Mouse (Mus musculus): Measurements from ENCODE around the gene Mrpl37. TPM values are rescaled to one million over a fixed set of nuclear protein-coding genes. Genes with fewer than 3 reads are reported as not detected.

Gene Mrpl37
- polyA plus RNA-seq, 1 experiment from 2014 or later: 122 TPM

GRCm38 (mm10) chr4:107013817-107014260 lies 52.8 kb downstream of the Mrpl37 start:
- Histone ChIP-seq H3K9ac (replicated peaks; ENCODE audit: low read length) (no peak overlapping the region), H3K4me3 (ENCODE audit: low read depth, low read length) (no peak overlapping the region), H3K36me3 (replicated peaks; ENCODE audit: control insufficient read depth, insufficient read depth, low read depth, low read length) (no peaks in the 10 kb centered on the region; the same call in 1 of the 2 replicates), H3K4me1 (ENCODE audit: control insufficient read depth, insufficient read depth, low read length) (peaks cover 14% of the 10 kb centered on the region), H3K27me3 (ENCODE audit: control insufficient read depth, insufficient read depth, low read length) (no peaks in the 10 kb centered on the region), H3K4me2 (ENCODE audit: low read depth, low read length) (no peak overlapping the region), H3K27ac (replicated peaks; ENCODE audit: low read depth, low read length) (no peak overlapping the region), H3K9me3 (replicated peaks; ENCODE audit: control insufficient read depth, low read length) (no peaks in the 10 kb centered on the region)
- WGBS: 79% methylated on average over 9 of the region's 9 CpGs
- ATAC-seq (replicated peaks; ENCODE audit: insufficient number of reproducible peaks, low FRiP score, low TSS enrichment, low read depth): no peak
- no peak for DNase-seq (ENCODE audit: low spot score)

GRCm38 (mm10) chr4:107013119-107013816 lies 53.4 kb downstream of the Mrpl37 start:
- no peak overlapping the region for H3K4me3 ChIP-seq (ENCODE audit: low read depth, low read length)
- H3K9ac ChIP-seq (replicated peaks; ENCODE audit: low read length): no peak overlapping the region
- no peak overlapping the region for H3K4me2 ChIP-seq (ENCODE audit: low read depth, low read length)
- no peaks in the 10 kb centered on the region; the same call in 1 of the 2 replicates for H3K36me3 ChIP-seq (replicated peaks; ENCODE audit: control insufficient read depth, insufficient read depth, low read depth, low read length)
- peaks cover 13% of the 10 kb centered on the region for H3K4me1 ChIP-seq (ENCODE audit: control insufficient read depth, insufficient read depth, low read length)
- H3K27me3 ChIP-seq (ENCODE audit: control insufficient read depth, insufficient read depth, low read length): no peaks in the 10 kb centered on the region
- WGBS: 51% methylated on average over 6 of the region's 6 CpGs
- H3K27ac ChIP-seq (replicated peaks; ENCODE audit: low read depth, low read length): no peak overlapping the region
- H3K9me3 ChIP-seq (replicated peaks; ENCODE audit: control insufficient read depth, low read length): no peaks in the 10 kb centered on the region
- ATAC-seq (replicated peaks; ENCODE audit: insufficient number of reproducible peaks, low FRiP score, low TSS enrichment, low read depth) (no peak), DNase-seq (ENCODE audit: low spot score) (peak; percentile 63)

DNA sequence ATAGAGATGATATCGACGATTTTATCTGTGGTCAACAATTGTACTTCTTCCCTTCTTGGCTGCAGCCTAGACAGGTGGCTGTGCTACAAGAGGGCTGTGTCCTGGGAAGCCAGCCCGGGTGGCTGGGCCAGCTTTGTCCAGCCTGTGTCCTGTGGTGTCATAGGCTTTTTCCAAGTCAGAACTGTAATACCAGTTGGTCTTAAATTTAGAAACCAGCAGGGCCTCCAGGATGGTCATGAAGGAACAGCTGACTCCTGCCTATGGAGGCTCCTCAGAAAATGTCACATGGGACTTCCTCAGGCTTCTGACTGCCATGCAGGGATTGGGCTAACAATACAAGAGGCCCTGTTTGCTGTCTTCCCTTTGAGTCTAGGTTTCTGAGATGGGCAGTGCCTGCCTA lies 54.1 kb downstream of the Mrpl37 start:
- no peaks in the 10 kb centered on the region; the same call in 1 of the 2 replicates for H3K36me3 ChIP-seq (replicated peaks; ENCODE audit: control insufficient read depth, insufficient read depth, low read depth, low read length)
- H3K4me3 ChIP-seq (ENCODE audit: low read depth, low read length): no peak overlapping the region
- no peak for DNase-seq (ENCODE audit: low spot score)
- H3K27ac ChIP-seq (replicated peaks; ENCODE audit: low read depth, low read length): no peak overlapping the region
- H3K4me2 ChIP-seq (ENCODE audit: low read depth, low read length): no peak overlapping the region
- peaks cover 13% of the 10 kb centered on the region for H3K4me1 ChIP-seq (ENCODE audit: control insufficient read depth, insufficient read depth, low read length)
- no peaks in the 10 kb centered on the region for H3K9me3 ChIP-seq (replicated peaks; ENCODE audit: control insufficient read depth, low read length)
- no peak for ATAC-seq (replicated peaks; ENCODE audit: insufficient number of reproducible peaks, low FRiP score, low TSS enrichment, low read depth)
- no peak overlapping the region for H3K9ac ChIP-seq (replicated peaks; ENCODE audit: low read length)
- 96% methylated on average over 3 of the region's 3 CpGs for WGBS
- no peaks in the 10 kb centered on the region for H3K27me3 ChIP-seq (ENCODE audit: control insufficient read depth, insufficient read depth, low read length)

- H3K27ac ChIP-seq (replicated peaks; ENCODE audit: low read depth, low read length): no peak overlapping the region
- WGBS: 69% methylated on average over 13 of the region's 13 CpGs
These were observed 54.6 kb downstream of the Mrpl37 start for GRCm38 (mm10) chr4:107012005-107012478.

DNA sequence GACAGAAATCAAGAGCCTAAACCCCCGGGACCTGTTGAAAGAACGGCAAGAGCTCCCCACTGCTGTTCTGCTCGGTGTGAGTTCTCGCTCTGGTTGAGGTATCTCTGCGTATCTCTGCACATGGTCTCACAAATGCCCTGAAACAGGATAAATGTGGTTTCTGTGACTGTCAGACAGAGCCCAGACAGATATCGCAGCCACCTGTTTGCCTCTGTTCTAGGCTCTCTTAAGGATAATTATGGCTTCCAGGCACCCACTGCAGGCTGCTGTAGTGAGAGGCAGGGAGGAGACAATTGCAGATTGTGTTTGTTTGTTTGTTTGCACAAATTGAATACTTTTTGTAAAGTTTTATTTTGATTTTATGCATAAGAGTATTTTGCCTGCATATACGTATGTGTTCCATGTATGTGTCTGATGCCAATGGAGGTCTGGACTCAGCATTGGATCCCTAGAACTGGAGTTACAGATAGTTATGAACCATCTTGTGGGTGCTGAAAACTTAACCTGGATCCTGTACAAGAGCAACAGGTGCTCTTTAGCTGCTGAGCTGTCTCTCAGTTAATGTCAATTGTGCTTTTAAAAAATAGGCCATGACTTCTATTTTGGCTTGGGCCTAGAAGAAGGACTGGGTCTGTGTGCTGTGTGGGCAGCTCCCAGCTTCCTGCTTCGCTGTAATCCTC lies 55.2 kb downstream of the Mrpl37 start:
- no peaks in the 10 kb centered on the region; the same call in 1 of the 2 replicates for H3K36me3 ChIP-seq (replicated peaks; ENCODE audit: control insufficient read depth, insufficient read depth, low read depth, low read length)

More at GRCm38 (mm10) chr4:107012005-107012478, 54.6 kb downstream of the Mrpl37 start:
- H3K4me1 ChIP-seq (ENCODE audit: control insufficient read depth, insufficient read depth, low read length): peaks cover 13% of the 10 kb centered on the region
- no peak overlapping the region for H3K4me3 ChIP-seq (ENCODE audit: low read depth, low read length)
- no peaks in the 10 kb centered on the region; the same call in 1 of the 2 replicates for H3K36me3 ChIP-seq (replicated peaks; ENCODE audit: control insufficient read depth, insufficient read depth, low read depth, low read length)
- no peak for DNase-seq (ENCODE audit: low spot score)
- H3K9ac ChIP-seq (replicated peaks; ENCODE audit: low read length): no peak overlapping the region
- H3K27me3 ChIP-seq (ENCODE audit: control insufficient read depth, insufficient read depth, low read length): no peaks in the 10 kb centered on the region
- no peak for ATAC-seq (replicated peaks; ENCODE audit: insufficient number of reproducible peaks, low FRiP score, low TSS enrichment, low read depth)
- H3K9me3 ChIP-seq (replicated peaks; ENCODE audit: control insufficient read depth, low read length): no peaks in the 10 kb centered on the region
- H3K4me2 ChIP-seq (ENCODE audit: low read depth, low read length): no peak overlapping the region

DNA sequence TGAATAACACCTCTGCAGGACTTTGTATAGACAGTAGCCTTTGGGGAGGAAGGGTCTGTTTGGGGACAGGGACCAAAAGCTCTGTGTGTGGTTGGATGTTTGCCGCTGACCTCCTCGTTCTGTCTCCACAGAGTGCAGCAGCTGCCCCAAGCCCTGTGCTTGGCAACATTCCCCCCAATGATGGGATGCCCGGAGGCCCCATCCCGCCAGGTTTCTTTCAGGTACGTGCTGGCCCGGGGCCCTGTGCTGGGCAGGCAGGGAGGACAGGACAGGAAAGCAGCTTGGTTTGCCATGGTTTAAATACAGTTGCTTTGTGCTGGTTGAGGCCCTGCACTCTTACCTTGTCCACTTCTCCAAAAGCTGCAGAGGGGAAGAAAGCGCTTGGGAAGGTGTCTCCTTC lies 57.1 kb downstream of the Mrpl37 start:
- no peaks in the 10 kb centered on the region for H3K27me3 ChIP-seq (ENCODE audit: control insufficient read depth, insufficient read depth, low read length)
- no peak for ATAC-seq (replicated peaks; ENCODE audit: insufficient number of reproducible peaks, low FRiP score, low TSS enrichment, low read depth)
- H3K27ac ChIP-seq (replicated peaks; ENCODE audit: low read depth, low read length): no peak overlapping the region
- H3K36me3 ChIP-seq (replicated peaks; ENCODE audit: control insufficient read depth, insufficient read depth, low read depth, low read length): no peaks in the 10 kb centered on the region; the same call in 1 of the 2 replicates
- 90% methylated on average over 7 of the region's 7 CpGs for WGBS
- no peak overlapping the region for H3K4me2 ChIP-seq (ENCODE audit: low read depth, low read length)
- no peaks in the 10 kb centered on the region for H3K9me3 ChIP-seq (replicated peaks; ENCODE audit: control insufficient read depth, low read length)
- no peak overlapping the region for H3K4me3 ChIP-seq (ENCODE audit: low read depth, low read length)
- no peak for DNase-seq (ENCODE audit: low spot score)
- H3K4me1 ChIP-seq (ENCODE audit: control insufficient read depth, insufficient read depth, low read length): peaks cover 3% of the 10 kb centered on the region; the same call in 1 of the 2 replicates
- H3K9ac ChIP-seq (replicated peaks; ENCODE audit: low read length): no peak overlapping the region

More for the DNA sequence above, 55.2 kb downstream of the Mrpl37 start:
- WGBS: 87% methylated on average over 8 of the region's 8 CpGs
- Histone ChIP-seq H3K27me3 (ENCODE audit: control insufficient read depth, insufficient read depth, low read length) (no peaks in the 10 kb centered on the region), H3K27ac (replicated peaks; ENCODE audit: low read depth, low read length) (no peak overlapping the region), H3K4me2 (ENCODE audit: low read depth, low read length) (no peak overlapping the region), H3K9ac (replicated peaks; ENCODE audit: low read length) (no peak overlapping the region), H3K9me3 (replicated peaks; ENCODE audit: control insufficient read depth, low read length) (no peaks in the 10 kb centered on the region), H3K4me3 (ENCODE audit: low read depth, low read length) (no peak overlapping the region), H3K4me1 (ENCODE audit: control insufficient read depth, insufficient read depth, low read length) (peaks cover 8% of the 10 kb centered on the region)
- ATAC-seq (replicated peaks; ENCODE audit: insufficient number of reproducible peaks, low FRiP score, low TSS enrichment, low read depth) (no peak), DNase-seq (ENCODE audit: low spot score) (no peak)

GRCm38 (mm10) chr4:107008161-107008560 lies 58.5 kb downstream of the Mrpl37 start:
- H3K27ac ChIP-seq (replicated peaks; ENCODE audit: low read depth, low read length): no peak overlapping the region
- H3K9ac ChIP-seq (replicated peaks; ENCODE audit: low read length): no peak overlapping the region
- no peak for ATAC-seq (replicated peaks; ENCODE audit: insufficient number of reproducible peaks, low FRiP score, low TSS enrichment, low read depth)
- H3K4me1 ChIP-seq (ENCODE audit: control insufficient read depth, insufficient read depth, low read length): peaks cover 3% of the 10 kb centered on the region; the same call in 1 of the 2 replicates
- no peaks in the 10 kb centered on the region for H3K27me3 ChIP-seq (ENCODE audit: control insufficient read depth, insufficient read depth, low read length)
- no peak overlapping the region for H3K4me3 ChIP-seq (ENCODE audit: low read depth, low read length)
- H3K4me2 ChIP-seq (ENCODE audit: low read depth, low read length): no peak overlapping the region
- 94% methylated on average over 2 of the region's 2 CpGs for WGBS
- no peaks in the 10 kb centered on the region for H3K9me3 ChIP-seq (replicated peaks; ENCODE audit: control insufficient read depth, low read length)
- no peaks in the 10 kb centered on the region; the same call in 1 of the 2 replicates for H3K36me3 ChIP-seq (replicated peaks; ENCODE audit: control insufficient read depth, insufficient read depth, low read depth, low read length)
- DNase-seq (ENCODE audit: low spot score): no peak

- H3K9me3 ChIP-seq (replicated peaks; ENCODE audit: control insufficient read depth, low read length): no peaks in the 10 kb centered on the region
- no peak overlapping the region for H3K4me3 ChIP-seq (ENCODE audit: low read depth, low read length)
- no peaks in the 10 kb centered on the region; the same call in 1 of the 2 replicates for H3K36me3 ChIP-seq (replicated peaks; ENCODE audit: control insufficient read depth, insufficient read depth, low read depth, low read length)
- peaks cover 3% of the 10 kb centered on the region; the same call in 1 of the 2 replicates for H3K4me1 ChIP-seq (ENCODE audit: control insufficient read depth, insufficient read depth, low read length)
- H3K27me3 ChIP-seq (ENCODE audit: control insufficient read depth, insufficient read depth, low read length): no peaks in the 10 kb centered on the region
- ATAC-seq (replicated peaks; ENCODE audit: insufficient number of reproducible peaks, low FRiP score, low TSS enrichment, low read depth): no peak
- H3K9ac ChIP-seq (replicated peaks; ENCODE audit: low read length): no peak overlapping the region
- H3K4me2 ChIP-seq (ENCODE audit: low read depth, low read length): no peak overlapping the region
- 93% methylated on average over 8 of the region's 8 CpGs for WGBS
- no peak overlapping the region for H3K27ac ChIP-seq (replicated peaks; ENCODE audit: low read depth, low read length)
- no peak for DNase-seq (ENCODE audit: low spot score)
These were observed 59.3 kb downstream of the Mrpl37 start for GRCm38 (mm10) chr4:107007359-107007758.

All from embryonic facial prominence, embryonic 11.5 days (tissue).